Mouse (Mus musculus) MEL (cell line): ENCODE measurements around the gene Inpp5a. TPM values are rescaled to one million over a fixed set of nuclear protein-coding genes. Genes with fewer than 3 reads are reported as not detected.

Experiments used
- DNase-seq: peaks from one replicate; pipeline ENCODE4 v3.0.0; 2011; ENCODE audit warnings: low read depth, low spot score
- H3K27ac ChIP-seq: 2 replicates; pipeline ENCODE4 v1.5.1; 2012; ENCODE audit warnings: low read depth, mild to moderate bottlenecking, control low read depth, low read length, moderate library complexity; ENCODE audit not compliant: control insufficient read depth
- H3K27me3 ChIP-seq, 2 experiments: fragments of 150-350 bp in 1 of 2; sonication (generic) in 1 of 2; 2 replicates each; pipeline ENCODE4 v1.6.1; 2012; ENCODE audit warnings: low read length in 2 of 2, mild to moderate bottlenecking in 2 of 2, improper control_type of control experiment in 1 of 2, moderate library complexity in 1 of 2; ENCODE audit not compliant: insufficient read depth in 2 of 2, control insufficient read depth in 1 of 2
- H3K36me3 ChIP-seq, 2 experiments: 2 replicates each; pipeline ENCODE4 v1.6.1; 2012 to 2014; ENCODE audit warnings: low read length in 2 of 2, improper control_type of control experiment in 1 of 2, inconsistent platforms in 1 of 2, mild to moderate bottlenecking in 1 of 2; ENCODE audit not compliant: insufficient read depth in 2 of 2, control insufficient read depth in 1 of 2
- H3K4me1 ChIP-seq, 2 experiments: fragments of 150-350 bp in 1 of 2; sonication (generic) in 1 of 2; 2 replicates each; pipeline ENCODE4 v1.6.1; 2012; ENCODE audit warnings: low read length in 2 of 2, improper control_type of control experiment in 1 of 2, mild to moderate bottlenecking in 1 of 2; ENCODE audit not compliant: insufficient read depth in 2 of 2, control insufficient read depth in 1 of 2
- H3K4me3 ChIP-seq, 2 experiments: fragments of 150-350 bp in 1 of 2; sonication (generic) in 1 of 2; 2 replicates each; pipeline ENCODE4 v1.5.1; 2012; ENCODE audit warnings: low read depth in 2 of 2, low read length in 2 of 2, mild to moderate bottlenecking in 2 of 2, moderate library complexity in 2 of 2, control low read depth in 1 of 2, improper control_type of control experiment in 1 of 2; ENCODE audit not compliant: control insufficient read depth in 1 of 2, insufficient read depth in 1 of 2
- H3K79me2 ChIP-seq: 2 replicates; pipeline ENCODE4 v1.6.1; 2012; ENCODE audit warnings: mild to moderate bottlenecking, low read length, moderate library complexity; ENCODE audit not compliant: control insufficient read depth, poor library complexity, insufficient read depth
- H3K9ac ChIP-seq: 2 replicates; pipeline ENCODE4 v1.6.1; 2012; ENCODE audit warnings: low read depth, mild to moderate bottlenecking, control low read depth, low read length, moderate library complexity; ENCODE audit not compliant: control insufficient read depth, poor library complexity, severe bottlenecking
- H3K9me3 ChIP-seq: fragments of 150-350 bp; sonication (generic); replicated peaks from 2 replicates; pipeline ENCODE4 v1.6.1; 2012; ENCODE audit warnings: mild to moderate bottlenecking, low read length, improper control_type of control experiment, moderate library complexity; ENCODE audit not compliant: insufficient read depth
- BHLHE40 ChIP-seq: IDR thresholded peaks from 2 replicates; pipeline ENCODE4 v1.6.1; 2012; ENCODE audit warnings: low read depth, mild to moderate bottlenecking, inconsistent platforms, low read length, improper control_type of control experiment, borderline replicate concordance
- CTCF ChIP-seq, 3 experiments: IDR thresholded peaks in 2 of 3; conservative IDR thresholded peaks in 1 of 3; 2 replicates each; pipeline ENCODE4 v1.5.1; 2011 to 2012; ENCODE audit warnings: low read length in 3 of 3, low read depth in 2 of 3, mild to moderate bottlenecking in 2 of 3, improper control_type of control experiment in 1 of 3, inconsistent platforms in 1 of 3, mixed read lengths in 1 of 3, moderate library complexity in 1 of 3; ENCODE audit not compliant: control insufficient read depth in 1 of 3, insufficient read depth in 1 of 3, poor library complexity in 1 of 3, severe bottlenecking in 1 of 3
- GABPA ChIP-seq: IDR thresholded peaks from 2 replicates; pipeline ENCODE4 v1.6.1; 2012; ENCODE audit warnings: low read depth, mild to moderate bottlenecking, inconsistent platforms, low read length, improper control_type of control experiment, moderate library complexity
- GATA1 ChIP-seq: IDR thresholded peaks from 2 replicates; pipeline ENCODE4 v1.6.1; 2011; ENCODE audit warnings: low read depth, low read length, improper control_type of control experiment
- HCFC1 ChIP-seq: IDR thresholded peaks from 2 replicates; pipeline ENCODE4 v1.6.1; 2012; ENCODE audit warnings: low read depth, mild to moderate bottlenecking, inconsistent platforms, low read length, improper control_type of control experiment, moderate library complexity
- JUND ChIP-seq: IDR thresholded peaks from 2 replicates; pipeline ENCODE4 v1.6.1; 2011; ENCODE audit warnings: low read depth, mild to moderate bottlenecking, improper control_type of control experiment, low read length
- MAFK ChIP-seq: IDR thresholded peaks from 2 replicates; pipeline ENCODE4 v1.6.1; 2011; ENCODE audit warnings: low read depth, mild to moderate bottlenecking, low read length, improper control_type of control experiment, borderline replicate concordance
- MYB ChIP-seq: IDR thresholded peaks from 2 replicates; pipeline ENCODE4 v1.6.1; 2011; ENCODE audit warnings: mild to moderate bottlenecking, low read depth, low read length, improper control_type of control experiment
- MYC ChIP-seq: IDR thresholded peaks from 2 replicates; pipeline ENCODE4 v1.6.1; 2011; ENCODE audit warnings: low read depth, mild to moderate bottlenecking, low read length, improper control_type of control experiment, moderate library complexity
- NELFE ChIP-seq: IDR thresholded peaks from 2 replicates; pipeline ENCODE4 v1.6.1; 2011; ENCODE audit warnings: low read depth, low read length, improper control_type of control experiment
- POLR2AphosphoS2 ChIP-seq: IDR thresholded peaks from 2 replicates; pipeline ENCODE4 v1.6.1; 2011; ENCODE audit warnings: low read length, improper control_type of control experiment
- POLR2AphosphoS5 ChIP-seq: IDR thresholded peaks from 2 replicates; pipeline ENCODE4 v1.6.1; 2012; ENCODE audit warnings: low read depth, borderline replicate concordance, mild to moderate bottlenecking, inconsistent platforms, low read length, moderate library complexity, mixed read lengths
- RAD21 ChIP-seq: IDR thresholded peaks from 2 replicates; pipeline ENCODE4 v1.6.1; 2011; ENCODE audit warnings: mild to moderate bottlenecking, low read depth, low read length, improper control_type of control experiment
- RCOR1 ChIP-seq: IDR thresholded peaks from 2 replicates; pipeline ENCODE4 v1.6.1; 2012; ENCODE audit warnings: low read depth, mild to moderate bottlenecking, inconsistent platforms, low read length, improper control_type of control experiment
- SIN3A ChIP-seq: IDR thresholded peaks from 2 replicates; pipeline ENCODE4 v1.6.1; 2012; ENCODE audit warnings: low read length, improper control_type of control experiment, inconsistent platforms
- TAL1 ChIP-seq: IDR thresholded peaks from 2 replicates; pipeline ENCODE4 v1.6.1; 2012; ENCODE audit warnings: mild to moderate bottlenecking, inconsistent platforms, low read length, moderate library complexity, mixed read lengths
- TBP ChIP-seq: IDR thresholded peaks from 2 replicates; pipeline ENCODE4 v1.8.0; 2011; ENCODE audit warnings: low read depth, low read length, improper control_type of control experiment
- TCF12 ChIP-seq: IDR thresholded peaks from 2 replicates; pipeline ENCODE4 v1.6.1; 2014; ENCODE audit warnings: low read depth, mild to moderate bottlenecking, inconsistent platforms, low read length, improper control_type of control experiment, moderate library complexity
- USF1 ChIP-seq: IDR thresholded peaks from 2 replicates; pipeline ENCODE4 v1.6.1; 2014; ENCODE audit warnings: low read depth, mild to moderate bottlenecking, inconsistent platforms, low read length, improper control_type of control experiment, moderate library complexity
- USF2 ChIP-seq, 2 experiments: IDR thresholded peaks; 2 replicates each; pipeline ENCODE4 v1.6.1; 2011 to 2012; ENCODE audit warnings: improper control_type of control experiment in 2 of 2, low read length in 2 of 2, borderline replicate concordance in 1 of 2, inconsistent platforms in 1 of 2, low read depth in 1 of 2, mild to moderate bottlenecking in 1 of 2; ENCODE audit not compliant: insufficient read depth in 1 of 2
- ZC3H11A ChIP-seq: IDR thresholded peaks from 2 replicates; pipeline ENCODE4 v1.6.1; 2012; ENCODE audit warnings: low read depth, mild to moderate bottlenecking, inconsistent platforms, low read length, improper control_type of control experiment
- ZNF384 ChIP-seq: IDR thresholded peaks from 2 replicates; pipeline ENCODE4 v1.6.1; 2012; ENCODE audit warnings: low read depth, mild to moderate bottlenecking, inconsistent platforms, low read length, improper control_type of control experiment
- polyA plus RNA-seq, 2 experiments: library from polyadenylated mRNA; stranded (reverse) in 1 of 2; unstranded in 1 of 2; fragments of >175 nt in 1 of 2; fragments of >200 nt in 1 of 2; gene quantifications; 2 replicates each; pipeline versions ENCODE4 v1.2.1 to v1.2.4; 2012; ENCODE audit warnings: low replicate concordance in 2 of 2, low read depth in 1 of 2; ENCODE audit not compliant: insufficient read length in 2 of 2, insufficient read depth in 1 of 2, missing spikeins in 1 of 2
- total RNA-seq: library from RNA; depleted of rRNA; stranded (reverse); fragments of 300-350 nt; gene quantifications from 2 replicates; pipeline ENCODE4 v1.2.3, GENCODE M21; 2012

The Inpp5a gene
- total and polyA plus RNA-seq, 3 experiments = 5.7 to 14.4 TPM; not detected in 1

DNA sequence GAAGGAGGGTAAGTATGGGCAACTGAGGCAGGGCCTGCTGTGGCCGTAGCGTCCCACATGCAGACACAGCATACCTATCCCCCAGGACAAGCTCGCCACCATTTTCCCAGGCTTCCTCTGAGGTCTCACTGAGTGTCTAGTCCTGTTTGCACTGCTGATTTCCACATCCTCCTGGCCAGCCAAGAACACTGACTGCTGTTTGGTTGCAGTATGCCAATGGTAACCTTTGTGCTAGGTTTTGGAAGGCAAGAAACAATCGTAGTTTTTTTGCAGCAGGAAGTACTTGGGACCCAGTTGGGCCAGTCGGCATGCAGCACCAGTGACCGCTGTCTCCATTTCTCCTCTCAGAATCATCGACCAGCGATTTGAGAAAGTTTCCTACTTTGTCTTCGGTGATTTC, 148.9 kb downstream of the Inpp5a start:
- no peaks in the 10 kb centered on the region for H3K36me3 ChIP-seq
- H3K27ac ChIP-seq = no peak overlapping the region
- no peak overlapping the region for H3K4me3 ChIP-seq
- no peak for DNase-seq
- no peaks in the 10 kb centered on the region for H3K79me2 ChIP-seq
- no peaks in the 10 kb centered on the region for H3K27me3 ChIP-seq
- no peaks in the 10 kb centered on the region for H3K4me1 ChIP-seq
- TF ChIP-seq NELFE (no peak), BHLHE40 (no peak), SIN3A (no peak), MAFK (no peak), RCOR1 (no peak), MYB (no peak), POLR2AphosphoS5 (no peak), ZNF384 (no peak), USF1 (no peak), RAD21 (no peak), GATA1 (no peak), HCFC1 (no peak), JUND (no peak), TBP (no peak), TCF12 (no peak), MYC (no peak), POLR2AphosphoS2 (no peak), TAL1 (no peak)
- no peaks in the 10 kb centered on the region for H3K9me3 ChIP-seq
- H3K9ac ChIP-seq = no peak overlapping the region

- no peak overlapping the region for H3K27ac ChIP-seq
- no peak for TF ChIP-seq CTCF (IDR thresholded peaks at IDR 0.05 in 2 of 3, conservative IDR thresholded peaks at IDR 0.05 in 1 of 3; ENCODE audit: control insufficient read depth in 1 of 3, insufficient read depth in 1 of 3, low read depth in 2 of 3, low read length in 3 of 3, poor library complexity in 1 of 3, severe bottlenecking in 1 of 3)
- TF ChIP-seq JUND = no peak
- TF ChIP-seq NELFE = no peak
- TF ChIP-seq MAFK = no peak
- TF ChIP-seq MYB = no peak
- TF ChIP-seq GABPA = no peak
- TF ChIP-seq ZC3H11A = no peak
- no peak for TF ChIP-seq USF2 (IDR thresholded peaks at IDR 0.05; ENCODE audit: borderline replicate concordance in 1 of 2, insufficient read depth in 1 of 2, low read depth in 1 of 2, low read length in 2 of 2)
- TF ChIP-seq TBP = no peak
- no peak for TF ChIP-seq GATA1
- no peak overlapping the region for H3K4me3 ChIP-seq
- no peaks in the 10 kb centered on the region for H3K79me2 ChIP-seq
- no peaks in the 10 kb centered on the region for H3K4me1 ChIP-seq
- DNase-seq = no peak
- H3K27me3 ChIP-seq = no peaks in the 10 kb centered on the region
- H3K9ac ChIP-seq = no peak overlapping the region
- H3K9me3 ChIP-seq = no peaks in the 10 kb centered on the region
- no peaks in the 10 kb centered on the region for H3K36me3 ChIP-seq
These were observed 149.6 kb downstream of the Inpp5a start for GRCm38 (mm10) chr7:139538541-139538940.
